ENCODE assay signal across 16 mouse cellular contexts in genomic region chr16:45389833-45390232, GRCm38 (mm10). TPM values are rescaled to one million over a fixed set of nuclear protein-coding genes. Genes with fewer than 3 reads are reported as not detected.
DNase-seq lines count a peak whose midpoint lies in the region; ATAC-seq and TF ChIP-seq lines count a peak whose summit lies in the region.
"Had no signal": no experiment of that assay in that cellular context is flagged by ENCODE, and none has a peak within 500 bp of the region (broad histone marks: within the 10 kb centered on the region; RNA-seq: fewer than 3 reads in every experiment).

No protein-coding gene starts in this region.

- no peaks in the 10 kb centered on the region for H3K27me3 ChIP-seq in thymus, adult 2 months (ENCODE audit: control insufficient read depth, insufficient read depth, low read length)
- no peaks in the 10 kb centered on the region for H3K27me3 ChIP-seq in splenic B cell, adult 2 months (ENCODE audit: control insufficient read depth, insufficient read depth, low read length, poor library complexity, severe bottlenecking)
- no peaks in the 10 kb centered on the region for H3K27me3 ChIP-seq in hindbrain, embryonic 10.5 days (ENCODE audit: insufficient read depth, poor library complexity, severe bottlenecking)
- H3K27me3 ChIP-seq: embryonic facial prominence, embryonic 15.5 days; hindbrain, embryonic 12.5 days; lung, embryonic 15.5 days; megakaryocyte, embryonic 14.5 days had no signal

- no peaks in the 10 kb centered on the region for H3K9me3 ChIP-seq in hindbrain, embryonic 10.5 days
- H3K9me3 ChIP-seq: embryonic facial prominence, embryonic 15.5 days; hindbrain, embryonic 12.5 days; lung, embryonic 15.5 days; megakaryocyte, embryonic 14.5 days had no signal

- DNase-seq in heart, adult 11 months: peak; percentile 61
- DNase-seq in heart, postnatal 4 days: no peak
- DNase-seq in thymus, postnatal 25 days: peak; percentile 9
- DNase-seq in thymus, adult 2 months: no peak
- peak; percentile 92 for DNase-seq in splenic B cell, adult 2 months (ENCODE audit: low read depth, low spot score)
- DNase-seq in hindbrain, embryonic 10.5 days (ENCODE audit: low spot score): no peak
- no peak for DNase-seq in lung, postnatal 25 days (ENCODE audit: low spot score)
- DNase-seq: cerebellum, adult 9-10 months; embryo, embryonic 11 days had no signal

- H3K4me1 ChIP-seq in thymus, adult 2 months (replicated peaks; ENCODE audit: control insufficient read depth, insufficient read depth, low read length): no peaks in the 10 kb centered on the region
- no peaks in the 10 kb centered on the region for H3K4me1 ChIP-seq in hindbrain, embryonic 10.5 days (replicated peaks)
- H3K4me1 ChIP-seq: embryonic facial prominence, embryonic 15.5 days; hindbrain, embryonic 12.5 days; lung, embryonic 15.5 days; megakaryocyte, embryonic 14.5 days had no signal

- WGBS in thymus, adult 2 months: 12% methylated on average over 2 of the region's 2 CpGs
- WGBS in hindbrain, embryonic 10.5 days: 88% methylated on average over 2 of the region's 2 CpGs

- no peak for TF ChIP-seq CTCF in thymus, adult 2 months (IDR thresholded peaks at IDR 0.05; ENCODE audit: borderline replicate concordance, control insufficient read depth, extremely low read depth, insufficient read depth, low read length, poor library complexity)

- no peak overlapping the region for H3K27ac ChIP-seq in thymus, adult 2 months (ENCODE audit: control insufficient read depth, insufficient read depth, low read length)
- no peak overlapping the region for H3K27ac ChIP-seq in hindbrain, embryonic 10.5 days
- H3K27ac ChIP-seq: embryonic facial prominence, embryonic 15.5 days; hindbrain, embryonic 12.5 days; kidney, postnatal 0 days; lung, embryonic 15.5 days had no signal

- H3K36me3 ChIP-seq in thymus, adult 2 months (ENCODE audit: control insufficient read depth, insufficient read depth, low read length): no peaks in the 10 kb centered on the region
- H3K36me3 ChIP-seq in splenic B cell, adult 2 months (ENCODE audit: control insufficient read depth, insufficient read depth, low read length, poor library complexity, severe bottlenecking): peaks cover 9% of the 10 kb centered on the region; the same call in 1 of the 2 replicates
- no peaks in the 10 kb centered on the region for H3K36me3 ChIP-seq in hindbrain, embryonic 10.5 days
- H3K36me3 ChIP-seq: embryonic facial prominence, embryonic 15.5 days; lung, embryonic 15.5 days had no signal

- no peak overlapping the region for H3K4me3 ChIP-seq in thymus, adult 2 months (ENCODE audit: control insufficient read depth, insufficient read depth, low read length)
- H3K4me3 ChIP-seq in hindbrain, embryonic 10.5 days: no peak overlapping the region
- H3K4me3 ChIP-seq: embryonic facial prominence, embryonic 15.5 days; hindbrain, embryonic 12.5 days; lung, embryonic 15.5 days; megakaryocyte, embryonic 14.5 days had no signal

- peak; percentile 99 for ATAC-seq in megakaryocyte, adult 5-6 weeks (ENCODE audit: poor library complexity, severe bottlenecking)
- ATAC-seq: intestine, postnatal 0 days had no signal

- TF ChIP-seq POLR2A in thymus, adult 2 months (IDR thresholded peaks at IDR 0.05; ENCODE audit: control insufficient read depth, extremely low read depth, insufficient read depth, low read length, poor library complexity): no peak

RNA-seq across cellular contexts. Expression of gene Cd200, which starts 19.0 kb away (rescaled TPM):
- total RNA-seq in heart, postnatal 4 days (2021): 10 to 100 TPM; 44.8 to 67.6 TPM
- 32.5 and 43.7 TPM in 2 replicates for polyA plus RNA-seq in thymus, adult 2 months (2012; rRNA removed)
- 0.82 and 3.9 TPM in 2 replicates for total RNA-seq in megakaryocyte, adult 5-6 weeks (2015)
- total RNA-seq in megakaryocyte, adult 5-6 weeks (2017): 0.12 and 0.66 TPM in 2 replicates
- 11.0 and 29.3 TPM in 2 replicates for polyA plus RNA-seq in hindbrain, embryonic 10.5 days (2016; fragmentation: Nextera tagmentation; extraction: Ambion mirVana)

Comparison
In these comparisons a context has a peak if more than half of its experiments do, and no peak if none do; other contexts are left out.
1. DNase-seq: peak in heart, adult 11 months (single experiment), thymus, postnatal 25 days (single experiment) and splenic B cell, adult 2 months (single experiment); none in heart, postnatal 4 days (single experiment), thymus, adult 2 months (single experiment), hindbrain, embryonic 10.5 days (single experiment) and lung, postnatal 25 days (single experiment).
2. RNA of gene Cd200, which starts 19.0 kb away (total RNA-seq): 44.8 to 67.6 TPM in heart, postnatal 4 days; 0.12 to 3.9 TPM in megakaryocyte, adult 5-6 weeks; every median in the first group is over 4 times any median in the second.